Mouse (Mus musculus) T-helper 2 cell (primary cell): ENCODE results near the gene Slc1a4.

Source experiments
- in situ Hi-C: fragments of 300-600 bp; cut with MboI, MseI; formaldehyde crosslinking; loops from one replicate; pipeline ENCODE4 v1.15.1; 2025; ENCODE audit warnings: high pct_unique_total_duplicates

Gene Slc1a4

GRCm38 (mm10) chr11:20332561-20333514 lies at the start of gene Slc1a4:
Slc1a4 (minus strand) TSS chr11:20332713.
- in situ Hi-C loops: no loop called here

GRCm38 (mm10) chr11:20380106-20380505 lies 47.6 kb upstream of the Slc1a4 start:
- in situ Hi-C loops: no loop called here

GRCm38 (mm10) chr11:20376642-20377041 lies 44.1 kb upstream of the Slc1a4 start:
- in situ Hi-C loops: no loop called here

- in situ Hi-C loops: no loop called here
Measured at GRCm38 (mm10) chr11:20372616-20373211, 40.2 kb upstream of the Slc1a4 start.

GRCm38 (mm10) chr11:20370486-20370885 lies 38.0 kb upstream of the Slc1a4 start:
- in situ Hi-C loops: no loop called here

- in situ Hi-C loops: no loop called here
Measured at GRCm38 (mm10) chr11:20366456-20366855, 33.9 kb upstream of the Slc1a4 start.

GRCm38 (mm10) chr11:20361354-20361753 lies 28.8 kb upstream of the Slc1a4 start:
- in situ Hi-C loops: no loop called here

GRCm38 (mm10) chr11:20357684-20358447 lies 25.4 kb upstream of the Slc1a4 start:
- in situ Hi-C loops: no loop called here

GRCm38 (mm10) chr11:20348466-20348865 lies 16.0 kb upstream of the Slc1a4 start:
- in situ Hi-C loops: no loop called here

- in situ Hi-C loops: no loop called here
Measured at GRCm38 (mm10) chr11:20347548-20347947, 15.0 kb upstream of the Slc1a4 start.

GRCm38 (mm10) chr11:20346369-20346768 lies 13.9 kb upstream of the Slc1a4 start:
- in situ Hi-C loops: no loop called here

- in situ Hi-C loops: no loop called here
Measured at GRCm38 (mm10) chr11:20343952-20344351, 11.4 kb upstream of the Slc1a4 start.

GRCm38 (mm10) chr11:20341598-20341997 lies 9.1 kb upstream of the Slc1a4 start:
- in situ Hi-C loops: no loop called here

- in situ Hi-C loops: no loop called here
Measured at GRCm38 (mm10) chr11:20338703-20339102, 6.2 kb upstream of the Slc1a4 start.

GRCm38 (mm10) chr11:20334301-20334700 lies 1.8 kb upstream of the Slc1a4 start:
- in situ Hi-C loops: no loop called here

- in situ Hi-C loops: no loop called here
Measured at GRCm38 (mm10) chr11:20331690-20332537, 599 bp downstream of the Slc1a4 start.

- in situ Hi-C loops: no loop called here
Measured at GRCm38 (mm10) chr11:20331027-20331689, 1.4 kb downstream of the Slc1a4 start.

- in situ Hi-C loops: no loop called here
Measured at GRCm38 (mm10) chr11:20329711-20330110, 2.8 kb downstream of the Slc1a4 start.

GRCm38 (mm10) chr11:20328771-20329170 lies 3.7 kb downstream of the Slc1a4 start:
- in situ Hi-C loops: no loop called here

- in situ Hi-C loops: no loop called here
Measured at GRCm38 (mm10) chr11:20326328-20326995, 6.1 kb downstream of the Slc1a4 start.
